Mouse (Mus musculus) ES-E14 (cell line): Measurements from ENCODE around the gene Cyb561d1.

ENCODE experiments used
- CHD2 ChIP-seq: IDR thresholded peaks from 2 replicates; pipeline ENCODE4 v1.6.1; 2014; ENCODE audit warnings: mild to moderate bottlenecking, low read depth, low read length, inconsistent platforms
- MAFK ChIP-seq: IDR thresholded peaks from 2 replicates; pipeline ENCODE4 v1.6.1; 2014; ENCODE audit warnings: mild to moderate bottlenecking, low read depth, low read length, inconsistent platforms; ENCODE audit not compliant: insufficient read depth

DNA sequence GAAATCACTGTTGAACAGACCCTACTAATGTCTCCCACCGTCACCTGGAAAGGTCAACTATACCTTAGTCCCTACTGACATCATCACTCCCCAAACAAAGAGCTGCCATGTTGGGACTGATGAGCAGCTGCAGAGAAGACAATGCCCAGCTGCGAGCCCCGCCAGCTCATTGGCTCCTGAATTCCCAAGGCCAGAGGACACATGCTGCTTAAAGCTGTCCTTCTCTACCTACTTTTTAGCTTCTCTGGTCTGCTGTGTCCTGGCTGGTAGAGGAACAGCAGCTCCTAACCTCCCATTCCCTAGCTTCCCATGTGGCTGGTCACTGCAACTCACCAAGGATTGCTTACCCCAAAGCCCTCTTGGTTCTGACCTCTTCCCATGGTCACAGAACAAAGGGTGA lies 48.7 kb downstream of the Cyb561d1 start:
- TF ChIP-seq CHD2 (no peak), MAFK (no peak)
